In genomic region chr1:165684261-165685203, GRCm38 (mm10) we compare ENCODE assay signal across 9 mouse cellular contexts. TPM values are rescaled to one million over a fixed set of nuclear protein-coding genes. Genes with fewer than 3 reads are reported as not detected.
A peak's percentile ranks its signal among the peaks of the same experiment; 100 is the strongest.
DNase-seq lines count a peak whose midpoint lies in the region; ATAC-seq and TF ChIP-seq lines count a peak whose summit lies in the region.
"Had no signal": no experiment of that assay in that cellular context is flagged by ENCODE, and none has a peak within 500 bp of the region (broad histone marks: within the 10 kb centered on the region; RNA-seq: fewer than 3 reads in every experiment).

No protein-coding gene starts in this region.

- intact Hi-C loops in heart, adult 2 months (cut with DNase I): loop anchor here (1.0 to 2.0 kb wide), 2 partner anchors 22 to 34 kb away; no protein-coding TSS in a partner anchor

- H3K27me3 ChIP-seq in heart, adult 2 months (ENCODE audit: control insufficient read depth, insufficient read depth, low read length): no peaks in the 10 kb centered on the region
- H3K27me3 ChIP-seq in liver, postnatal 0 days (ENCODE audit: insufficient read depth, low read length): no peaks in the 10 kb centered on the region

- ATAC-seq in liver, postnatal 0 days: no peak
- no peak for ATAC-seq in monocyte, adult 5-6 weeks (replicated peaks; ENCODE audit: insufficient number of reproducible peaks, low FRiP score, low TSS enrichment, poor library complexity, severe bottlenecking)

- no peak overlapping the region for H3K4me3 ChIP-seq in heart, adult 2 months
- H3K4me3 ChIP-seq in liver, postnatal 0 days (ENCODE audit: low read depth, low read length): no peak overlapping the region

- no peak overlapping the region for H3K4me2 ChIP-seq in liver, postnatal 0 days (ENCODE audit: low read depth, low read length)

- H3K79me2 ChIP-seq in heart, adult 2 months (replicated peaks; ENCODE audit: control insufficient read depth, insufficient read depth, low read length): peaks cover 5% of the 10 kb centered on the region; the same call in 1 of the 2 replicates

- peak; percentile 66 for DNase-seq in adrenal gland, adult 8-10 months
- no peak for DNase-seq in adrenal gland, postnatal 25 days
- DNase-seq in heart, adult 2 months: peak in 1 of 2 experiments; percentile 80
- DNase-seq in kidney, adult 18-20 months: peak; percentile 56
- DNase-seq in liver, postnatal 0 days: no peak
- no peak for DNase-seq in cerebellum, postnatal 25 days
- no peak for DNase-seq in thymus, postnatal 0 days (ENCODE audit: low spot score)
- DNase-seq: cerebellum, adult 2 months had no signal

- TF ChIP-seq CTCF in heart, adult 2 months (IDR thresholded peaks at IDR 0.05): no peak
- TF ChIP-seq CTCF in liver, postnatal 0 days (IDR thresholded peaks at IDR 0.05; ENCODE audit: low read depth): no peak

- TF ChIP-seq POLR2A in heart, adult 2 months (IDR thresholded peaks at IDR 0.05; ENCODE audit: insufficient read depth, low read depth, low read length): peak; percentile 28; the same call in 1 of the 2 replicates

- peak; percentile 89 for TF ChIP-seq EP300 in heart, adult 2 months (IDR thresholded peaks at IDR 0.05; ENCODE audit: insufficient read depth, low read depth, low read length)
- no peak for TF ChIP-seq EP300 in liver, postnatal 0 days (IDR thresholded peaks at IDR 0.05; ENCODE audit: low read depth)

- no peaks in the 10 kb centered on the region for H3K9me3 ChIP-seq in liver, postnatal 0 days (ENCODE audit: low read length)

- 12% methylated on average over 15 of the region's 15 CpGs for WGBS in heart, adult 2 months
- WGBS in liver, postnatal 0 days (ENCODE audit: insufficient replicate concordance): 65% methylated on average over 15 of the region's 15 CpGs

- peaks cover 60% of the 10 kb centered on the region for H3K4me1 ChIP-seq in heart, adult 2 months (ENCODE audit: control insufficient read depth, insufficient read depth, low read length)
- H3K4me1 ChIP-seq in liver, postnatal 0 days (ENCODE audit: insufficient read depth): peaks cover 19% of the 10 kb centered on the region

- peak overlapping the region; percentile 70 for H3K27ac ChIP-seq in heart, adult 2 months
- H3K27ac ChIP-seq in liver, postnatal 0 days (ENCODE audit: low read depth): peak overlapping the region; percentile 22

- peaks cover 61% of the 10 kb centered on the region for H3K36me3 ChIP-seq in heart, adult 2 months (ENCODE audit: control insufficient read depth, insufficient read depth, low read length)
- H3K36me3 ChIP-seq in liver, postnatal 0 days (replicated peaks; ENCODE audit: insufficient read depth, low read length): peaks cover 5% of the 10 kb centered on the region; the same call in 1 of the 2 replicates

- peak overlapping the region; percentile 39; the same call in 1 of the 2 replicates for H3K9ac ChIP-seq in heart, adult 2 months (ENCODE audit: low read depth, low read length)
- no peak overlapping the region for H3K9ac ChIP-seq in liver, postnatal 0 days (replicated peaks)

RNA-seq across cellular contexts. Expression of gene Rcsd1, which starts 25.0 kb away (rescaled TPM):
- total RNA-seq in adrenal gland, adult 8-10 months (2022): 10 to 100 TPM; 15.2 to 23.8 (median 18.2) TPM
- 16.1 and 19.1 TPM in 2 replicates for total RNA-seq in adrenal gland, postnatal 25 days (2021)
- 10 to 100 TPM; 68.7 to 81.5 TPM for total RNA-seq in heart, adult 2 months (2021)
- polyA plus RNA-seq in heart, adult 2 months (2012; rRNA removed): 57.2 and 86.2 TPM in 2 replicates
- 14.6 and 15.0 TPM in 2 replicates for polyA plus RNA-seq in liver, postnatal 0 days (2015; fragmentation: Nextera tagmentation; extraction: Ambion mirVana)
- 85.7 to 143 TPM (median 87.9 TPM) in 3 replicates for total RNA-seq in monocyte, adult 5-6 weeks (2017)
- polyA plus RNA-seq in thymus, postnatal 0 days (2015; fragmentation: Nextera tagmentation; extraction: Ambion mirVana): 221 and 236 TPM in 2 replicates

RNA-seq across cellular contexts. Expression of gene Mpzl1, which starts 50.2 kb away (rescaled TPM):
- 10 to 100 TPM; 14.6 to 25.4 (median 22.3) TPM for total RNA-seq in adrenal gland, adult 8-10 months (2022)
- 23.9 and 27.4 TPM in 2 replicates for total RNA-seq in adrenal gland, postnatal 25 days (2021)
- total RNA-seq in heart, adult 2 months (2021): 10 to 100 TPM; 15.1 to 19.7 TPM
- 18.3 and 25.6 TPM in 2 replicates for polyA plus RNA-seq in heart, adult 2 months (2012; rRNA removed)
- 26.6 and 33.4 TPM in 2 replicates for polyA plus RNA-seq in liver, postnatal 0 days (2015; fragmentation: Nextera tagmentation; extraction: Ambion mirVana)
- total RNA-seq in monocyte, adult 5-6 weeks (2017): not detected in 3 replicates
- 17.4 and 17.8 TPM in 2 replicates for polyA plus RNA-seq in thymus, postnatal 0 days (2015; fragmentation: Nextera tagmentation; extraction: Ambion mirVana)

Comparison
In these comparisons a context has a peak if more than half of its experiments do, and no peak if none do; other contexts are left out.
1. DNase-seq: peak in adrenal gland, adult 8-10 months (single experiment) and kidney, adult 18-20 months (single experiment); none in adrenal gland, postnatal 25 days (single experiment), liver, postnatal 0 days (single experiment), cerebellum, postnatal 25 days (0 of 2) and thymus, postnatal 0 days (single experiment).
2. RNA of gene Mpzl1, which starts 50.2 kb away (total RNA-seq): 23.9 to 27.4 TPM in adrenal gland, postnatal 25 days, 14.6 to 25.4 TPM in adrenal gland, adult 8-10 months and 15.1 to 19.7 TPM in heart, adult 2 months; not detected in monocyte, adult 5-6 weeks; every median in the first group is over 10 times any median in the second.